Mouse (Mus musculus): ENCODE data around the gene Pofut1. TPM values are rescaled to one million over a fixed set of nuclear protein-coding genes. Genes with fewer than 3 reads are reported as not detected.
"Not testable (repeated sequence)": the region's sequence is repeated elsewhere in the genome, so short reads cannot be mapped to it uniquely, and the experiment has no call there.

The Pofut1 gene
- polyA plus RNA-seq, 1 experiment from 2014 or later = 6.6 TPM

DNA sequence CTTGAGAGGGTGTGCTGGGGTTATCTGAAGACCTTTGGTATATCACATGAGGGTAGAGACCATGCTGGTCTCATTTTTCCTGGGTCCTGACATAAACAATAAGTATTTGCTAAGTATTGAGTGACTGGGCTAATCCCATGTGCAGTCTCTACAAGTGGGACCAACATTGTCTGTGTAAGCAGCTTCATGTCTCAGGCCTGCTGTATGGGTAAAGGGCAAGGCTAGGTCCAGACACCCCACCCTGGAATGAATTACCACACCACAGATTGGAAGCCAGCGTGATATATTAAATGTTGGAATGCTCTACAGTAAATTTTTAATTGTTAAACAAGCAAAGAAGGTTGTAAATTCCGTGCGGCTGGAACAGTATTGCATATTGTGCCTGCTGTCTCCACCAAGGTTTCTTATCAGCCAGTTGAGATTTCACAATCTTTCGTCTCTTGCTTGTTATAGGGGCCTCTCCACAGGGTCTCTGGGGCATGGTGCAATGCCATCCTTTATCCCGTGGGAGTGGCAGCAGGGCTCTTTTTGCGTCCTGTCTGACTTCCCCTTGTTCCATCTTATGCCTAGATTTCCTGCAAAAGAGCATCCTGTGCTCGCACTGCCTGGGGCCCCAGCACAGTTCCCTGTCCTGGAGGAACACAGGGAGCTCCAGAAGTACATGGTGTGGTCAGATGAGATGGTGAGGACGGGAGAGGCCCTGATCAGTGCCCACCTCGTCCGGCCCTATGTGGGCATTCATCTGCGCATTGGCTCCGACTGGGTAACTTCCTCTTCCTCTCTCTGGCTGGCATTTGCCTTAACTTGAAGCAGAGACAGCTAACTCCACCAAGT lies 17.9 kb downstream of the Pofut1 start:
- ATAC-seq (ENCODE audit: insufficient number of reproducible peaks, insufficient read depth, low FRiP score, low read depth) = no peak
- H3K36me3 ChIP-seq (ENCODE audit: control insufficient read depth, insufficient read depth, low read length) = peaks cover 30% of the 10 kb centered on the region
- H3K4me2 ChIP-seq (ENCODE audit: low read length) = no peak overlapping the region
- no peaks in the 10 kb centered on the region for H3K27me3 ChIP-seq (ENCODE audit: control insufficient read depth, insufficient read depth, low read length)
- no peak overlapping the region for H3K9ac ChIP-seq (ENCODE audit: low read length)
- H3K27ac ChIP-seq (replicated peaks in 1 of 2; ENCODE audit: control insufficient read depth in 1 of 2, insufficient read depth in 1 of 2, low read depth in 2 of 2, low read length in 2 of 2) = no peak overlapping the region
- H3K4me1 ChIP-seq (ENCODE audit: control insufficient read depth in 2 of 2, insufficient read depth in 2 of 2, low read length in 2 of 2) = peaks cover 3 to 18% of the 10 kb centered on the region in 2 experiments; a peak in 3 of 4 replicates
- H3K4me3 ChIP-seq (ENCODE audit: control insufficient read depth in 1 of 2, insufficient read depth in 1 of 2, low read depth in 1 of 2, low read length in 2 of 2) = no peak overlapping the region
- no peaks in the 10 kb centered on the region for H3K9me3 ChIP-seq (ENCODE audit: control insufficient read depth, low read length)
- 50% methylated on average over 12 of the region's 12 CpGs for WGBS

DNA sequence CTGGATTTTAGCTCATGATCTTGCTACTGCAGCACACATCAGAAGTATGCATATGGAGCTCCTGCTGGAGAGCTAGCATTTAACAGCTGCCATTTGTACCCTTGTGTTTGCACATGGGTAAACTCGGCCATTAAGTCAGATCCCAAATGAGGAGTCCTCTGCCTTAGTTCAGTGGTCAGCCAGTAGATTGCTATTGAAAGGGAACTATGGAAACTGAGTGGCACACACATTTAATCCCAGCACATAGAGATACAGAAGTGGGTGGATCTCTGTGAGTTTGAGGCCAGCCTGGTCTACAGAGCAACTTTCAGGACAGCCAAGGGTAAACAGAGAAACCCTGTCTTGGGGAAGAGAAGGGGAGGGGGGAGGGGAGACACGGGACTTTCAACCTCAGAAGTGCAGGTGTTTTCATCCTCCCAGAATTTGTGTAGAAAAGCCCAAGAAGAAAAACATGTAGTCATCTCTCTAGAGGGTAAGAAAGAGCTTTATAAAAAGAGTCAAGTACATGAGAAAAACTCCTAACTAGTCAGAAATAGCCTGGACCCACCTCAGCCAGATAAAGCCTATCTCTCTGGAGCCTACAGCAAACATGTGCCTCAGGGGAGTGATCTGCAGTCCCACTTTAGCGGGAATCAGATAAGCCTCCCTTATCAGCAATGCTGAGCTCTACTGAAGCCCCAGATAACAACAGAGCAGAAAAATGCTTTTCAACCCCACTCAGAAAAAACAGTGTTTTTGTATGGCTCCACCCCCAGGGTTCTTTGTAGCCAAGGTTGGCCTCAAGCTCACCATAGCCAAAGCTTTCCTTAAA lies 18.7 kb downstream of the Pofut1 start:
- 28% methylated on average over 3 of the region's 3 CpGs for WGBS
- Histone ChIP-seq H3K9ac (ENCODE audit: low read length) (no peak overlapping the region), H3K4me1 (ENCODE audit: control insufficient read depth in 2 of 2, insufficient read depth in 2 of 2, low read length in 2 of 2) (peaks cover 3 to 18% of the 10 kb centered on the region in 2 experiments; a peak in 3 of 4 replicates), H3K4me2 (ENCODE audit: low read length) (no peak overlapping the region), H3K36me3 (ENCODE audit: control insufficient read depth, insufficient read depth, low read length) (peaks cover 38% of the 10 kb centered on the region), H3K9me3 (ENCODE audit: control insufficient read depth, low read length) (no peaks in the 10 kb centered on the region), H3K27me3 (ENCODE audit: control insufficient read depth, insufficient read depth, low read length) (no peaks in the 10 kb centered on the region), H3K27ac (replicated peaks in 1 of 2; ENCODE audit: control insufficient read depth in 1 of 2, insufficient read depth in 1 of 2, low read depth in 2 of 2, low read length in 2 of 2) (no peak overlapping the region), H3K4me3 (ENCODE audit: control insufficient read depth in 1 of 2, insufficient read depth in 1 of 2, low read depth in 1 of 2, low read length in 2 of 2) (no peak overlapping the region)
- ATAC-seq (ENCODE audit: insufficient number of reproducible peaks, insufficient read depth, low FRiP score, low read depth) = no peak

DNA sequence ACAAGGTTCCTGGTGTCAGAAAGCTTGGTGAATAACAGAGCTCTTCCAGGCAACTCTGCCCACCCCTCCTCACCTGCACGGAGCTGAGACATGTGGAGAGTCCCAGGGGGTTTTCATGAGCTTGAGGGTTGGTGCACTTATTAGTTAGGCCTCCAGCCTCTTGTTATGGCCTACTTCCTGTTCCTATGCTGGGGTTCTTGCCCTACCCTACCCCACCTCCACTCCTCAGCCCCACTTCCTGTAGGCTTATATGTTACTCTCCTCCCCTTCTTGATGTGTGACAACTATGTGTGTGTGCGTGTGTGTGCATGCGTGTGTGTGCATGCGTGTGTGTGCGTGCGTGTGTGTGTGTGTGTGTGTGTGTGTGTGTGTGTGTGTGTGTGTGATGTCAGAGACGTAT lies 21.7 kb downstream of the Pofut1 start:
- Histone ChIP-seq H3K4me2 (ENCODE audit: low read length) (no peak overlapping the region), H3K27me3 (ENCODE audit: control insufficient read depth, insufficient read depth, low read length) (no peaks in the 10 kb centered on the region), H3K9ac (ENCODE audit: low read length) (no peak overlapping the region), H3K4me1 (ENCODE audit: control insufficient read depth in 2 of 2, insufficient read depth in 2 of 2, low read length in 2 of 2) (peaks cover 3 to 18% of the 10 kb centered on the region in 2 experiments; a peak in 3 of 4 replicates), H3K27ac (replicated peaks in 1 of 2; ENCODE audit: control insufficient read depth in 1 of 2, insufficient read depth in 1 of 2, low read depth in 2 of 2, low read length in 2 of 2) (no peak overlapping the region), H3K9me3 (ENCODE audit: control insufficient read depth, low read length) (no peaks in the 10 kb centered on the region), H3K4me3 (ENCODE audit: control insufficient read depth in 1 of 2, insufficient read depth in 1 of 2, low read depth in 1 of 2, low read length in 2 of 2) (no peak overlapping the region), H3K36me3 (ENCODE audit: control insufficient read depth, insufficient read depth, low read length) (peaks cover 61% of the 10 kb centered on the region)
- no peak for ATAC-seq (ENCODE audit: insufficient number of reproducible peaks, insufficient read depth, low FRiP score, low read depth)
- 92% methylated on average over 7 of the region's 7 CpGs for WGBS

DNA sequence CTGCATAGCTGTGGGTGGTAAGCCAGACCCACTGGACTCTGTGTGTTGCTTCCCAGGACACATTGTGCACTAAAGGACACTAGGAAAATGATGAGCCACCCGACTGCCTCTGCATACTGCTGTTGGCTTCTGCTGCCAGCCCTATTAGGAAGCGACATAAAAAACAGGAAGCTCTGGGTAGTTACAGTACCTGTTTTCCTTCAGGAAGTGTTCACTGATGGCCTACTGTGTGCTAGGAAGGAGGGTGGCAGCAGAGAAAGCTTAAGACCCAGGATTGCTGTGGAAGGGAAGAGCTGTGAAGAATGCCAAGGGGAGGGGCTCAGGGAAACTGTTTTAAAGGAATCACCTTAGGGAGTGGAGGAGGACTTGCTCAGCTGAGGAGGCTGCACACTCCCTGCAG lies 26.0 kb downstream of the Pofut1 start:
- Histone ChIP-seq H3K9ac (ENCODE audit: low read length) (no peak overlapping the region), H3K4me1 (ENCODE audit: control insufficient read depth in 2 of 2, insufficient read depth in 2 of 2, low read length in 2 of 2) (no peaks in the 10 kb centered on the region; a peak in 1 of 4 replicates), H3K27ac (replicated peaks in 1 of 2; ENCODE audit: control insufficient read depth in 1 of 2, insufficient read depth in 1 of 2, low read depth in 2 of 2, low read length in 2 of 2) (no peak overlapping the region), H3K9me3 (ENCODE audit: control insufficient read depth, low read length) (no peaks in the 10 kb centered on the region), H3K36me3 (ENCODE audit: control insufficient read depth, insufficient read depth, low read length) (peaks cover 47% of the 10 kb centered on the region), H3K4me2 (ENCODE audit: low read length) (no peak overlapping the region), H3K27me3 (ENCODE audit: control insufficient read depth, insufficient read depth, low read length) (no peaks in the 10 kb centered on the region), H3K4me3 (ENCODE audit: control insufficient read depth in 1 of 2, insufficient read depth in 1 of 2, low read depth in 1 of 2, low read length in 2 of 2) (no peak overlapping the region)
- ATAC-seq (ENCODE audit: insufficient number of reproducible peaks, insufficient read depth, low FRiP score, low read depth) = no peak
- 78% methylated on average over 2 of the region's 2 CpGs for WGBS

DNA sequence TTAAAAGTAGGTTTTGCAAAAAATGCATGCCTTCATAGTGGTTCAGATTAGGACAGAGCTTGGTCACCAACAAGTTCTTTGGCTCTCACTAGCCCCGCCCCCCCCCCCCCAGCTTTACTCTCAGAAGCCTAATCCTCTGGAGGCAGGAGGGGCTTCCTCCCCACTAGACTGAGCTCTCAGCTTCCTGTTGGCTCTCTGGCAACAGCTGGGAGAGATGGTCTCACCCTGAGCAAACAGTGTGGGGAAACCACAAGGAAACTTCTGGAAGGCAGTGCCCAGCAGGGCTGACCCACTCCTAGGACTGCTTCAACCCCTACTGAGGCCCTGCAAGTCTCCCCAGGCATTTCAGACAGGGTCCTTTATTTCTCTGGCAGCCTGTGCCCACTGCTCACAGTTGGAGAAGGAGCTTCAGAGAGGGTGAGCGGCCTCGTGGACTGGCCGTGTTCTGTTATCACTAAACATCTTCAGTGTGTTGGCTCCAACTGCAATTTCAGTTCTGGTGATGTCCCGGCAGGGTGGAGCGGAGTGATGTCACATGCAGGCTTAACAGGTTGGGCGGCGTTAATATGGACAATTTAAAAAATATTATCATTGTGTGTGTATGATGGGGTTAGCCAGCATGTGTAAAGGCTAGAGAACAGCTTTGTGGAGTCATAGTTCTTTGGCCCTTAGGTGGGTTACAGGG lies 29.0 kb downstream of the Pofut1 start:
- H3K4me2 ChIP-seq (ENCODE audit: low read length); ATAC-seq (ENCODE audit: insufficient number of reproducible peaks, insufficient read depth, low FRiP score, low read depth); H3K27me3 ChIP-seq (ENCODE audit: control insufficient read depth, insufficient read depth, low read length); H3K4me3 ChIP-seq (ENCODE audit: control insufficient read depth in 1 of 2, insufficient read depth in 1 of 2, low read depth in 1 of 2, low read length in 2 of 2); H3K9ac ChIP-seq (ENCODE audit: low read length); H3K4me1 ChIP-seq (ENCODE audit: control insufficient read depth in 2 of 2, insufficient read depth in 2 of 2, low read length in 2 of 2); H3K9me3 ChIP-seq (ENCODE audit: control insufficient read depth, low read length); H3K27ac ChIP-seq (replicated peaks in 1 of 2; ENCODE audit: control insufficient read depth in 1 of 2, insufficient read depth in 1 of 2, low read depth in 2 of 2, low read length in 2 of 2): not testable (repeated sequence)
- WGBS = 57% methylated on average over 8 of the region's 8 CpGs
- peaks cover 21% of the 10 kb centered on the region for H3K36me3 ChIP-seq (ENCODE audit: control insufficient read depth, insufficient read depth, low read length)

DNA sequence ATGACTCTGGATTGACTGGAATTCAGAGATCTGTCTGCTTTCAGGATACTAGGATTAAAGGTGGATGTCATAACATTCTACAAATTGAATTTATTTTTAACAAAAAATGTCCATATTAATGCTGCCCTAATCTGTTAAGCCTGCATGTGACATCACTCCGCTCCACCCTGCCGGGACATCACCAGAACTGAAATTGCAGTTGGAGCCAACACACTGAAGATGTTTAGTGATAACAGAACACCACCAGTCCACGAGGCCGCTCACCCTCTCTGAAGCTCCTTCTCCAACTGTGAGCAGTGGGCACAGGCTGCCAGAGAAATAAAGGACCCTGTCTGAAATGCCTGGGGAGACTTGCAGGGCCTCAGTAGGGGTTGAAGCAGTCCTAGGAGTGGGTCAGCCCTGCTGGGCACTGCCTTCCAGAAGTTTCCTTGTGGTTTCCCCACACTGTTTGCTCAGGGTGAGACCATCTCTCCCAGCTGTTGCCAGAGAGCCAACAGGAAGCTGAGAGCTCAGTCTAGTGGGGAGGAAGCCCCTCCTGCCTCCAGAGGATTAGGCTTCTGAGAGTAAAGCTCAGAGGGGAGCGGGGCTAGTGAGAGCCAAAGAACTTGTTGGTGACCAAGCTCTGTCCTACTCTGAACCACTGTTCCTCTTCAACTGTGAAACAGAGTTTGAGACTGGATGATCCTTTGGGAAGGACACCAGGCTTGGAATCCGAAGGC lies 33.0 kb downstream of the Pofut1 start:
- ATAC-seq (ENCODE audit: insufficient number of reproducible peaks, insufficient read depth, low FRiP score, low read depth); H3K4me2 ChIP-seq (ENCODE audit: low read length); H3K4me3 ChIP-seq (ENCODE audit: control insufficient read depth in 1 of 2, insufficient read depth in 1 of 2, low read depth in 1 of 2, low read length in 2 of 2); H3K27me3 ChIP-seq (ENCODE audit: control insufficient read depth, insufficient read depth, low read length); H3K4me1 ChIP-seq (ENCODE audit: control insufficient read depth in 2 of 2, insufficient read depth in 2 of 2, low read length in 2 of 2); H3K9ac ChIP-seq (ENCODE audit: low read length); H3K36me3 ChIP-seq (ENCODE audit: control insufficient read depth, insufficient read depth, low read length); H3K27ac ChIP-seq (replicated peaks in 1 of 2; ENCODE audit: control insufficient read depth in 1 of 2, insufficient read depth in 1 of 2, low read depth in 2 of 2, low read length in 2 of 2); H3K9me3 ChIP-seq (ENCODE audit: control insufficient read depth, low read length): not testable (repeated sequence)
- 70% methylated on average over 6 of the region's 6 CpGs for WGBS

DNA sequence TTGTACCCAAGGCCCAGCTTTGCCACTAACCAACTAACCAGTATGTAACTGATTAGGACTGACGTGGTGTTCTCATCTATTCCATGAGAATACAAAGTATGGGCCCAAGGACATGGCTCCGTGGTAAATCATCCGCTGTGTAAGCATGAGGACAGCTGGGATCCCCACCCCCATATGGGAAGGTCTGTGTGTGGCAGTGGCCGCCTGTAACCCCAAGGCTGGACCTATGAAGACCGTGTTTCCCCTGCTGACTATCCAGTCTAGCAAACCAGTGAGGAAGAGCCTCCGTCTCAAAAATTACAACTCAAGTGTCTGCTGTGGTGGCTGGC lies 33.5 kb downstream of the Pofut1 start:
- no peak overlapping the region for H3K4me3 ChIP-seq (ENCODE audit: control insufficient read depth in 1 of 2, insufficient read depth in 1 of 2, low read depth in 1 of 2, low read length in 2 of 2)
- H3K4me2 ChIP-seq (ENCODE audit: low read length) = no peak overlapping the region
- WGBS = 73% methylated on average over 6 of the region's 6 CpGs
- no peaks in the 10 kb centered on the region for H3K27me3 ChIP-seq (ENCODE audit: control insufficient read depth, insufficient read depth, low read length)
- H3K36me3 ChIP-seq (ENCODE audit: control insufficient read depth, insufficient read depth, low read length) = no peaks in the 10 kb centered on the region
- H3K4me1 ChIP-seq (ENCODE audit: control insufficient read depth in 2 of 2, insufficient read depth in 2 of 2, low read length in 2 of 2) = no peaks in the 10 kb centered on the region; a peak in 1 of 4 replicates
- no peak overlapping the region for H3K9ac ChIP-seq (ENCODE audit: low read length)
- no peaks in the 10 kb centered on the region for H3K9me3 ChIP-seq (ENCODE audit: control insufficient read depth, low read length)
- no peak overlapping the region for H3K27ac ChIP-seq (replicated peaks in 1 of 2; ENCODE audit: control insufficient read depth in 1 of 2, insufficient read depth in 1 of 2, low read depth in 2 of 2, low read length in 2 of 2)
- ATAC-seq (ENCODE audit: insufficient number of reproducible peaks, insufficient read depth, low FRiP score, low read depth) = no peak
